Mouse (Mus musculus) ES-Bruce4 (cell line): ENCODE measurements around the gene Nup153.

ENCODE experiments used
- CTCF ChIP-seq: IDR thresholded peaks from one replicate; pipeline ENCODE4 v1.8.1; 2011; ENCODE audit warnings: low read depth, low read length
- POLR2A ChIP-seq: IDR thresholded peaks from one replicate; pipeline ENCODE4 v1.8.1; 2011; ENCODE audit warnings: low read length; ENCODE audit not compliant: insufficient read depth

- TF ChIP-seq POLR2A (peak; percentile 53), CTCF (no peak)
These were observed 30.9 kb upstream of the Nup153 start for GRCm38 (mm10) chr13:46758627-46759026.
